Mouse (Mus musculus) megakaryocyte, embryonic 14.5 days (primary cell): ENCODE measurements around the gene Tmem91.

Source experiments
- FLI1 ChIP-seq: IDR thresholded peaks from 2 replicates; pipeline ENCODE4 v1.6.1; 2012; ENCODE audit warnings: low read length, inconsistent platforms, mixed read lengths
- GATA1 ChIP-seq: IDR thresholded peaks from 3 replicates; pipeline ENCODE4 v1.6.1; 2012; ENCODE audit warnings: mixed read lengths, low read length, inconsistent platforms, borderline replicate concordance

DNA sequence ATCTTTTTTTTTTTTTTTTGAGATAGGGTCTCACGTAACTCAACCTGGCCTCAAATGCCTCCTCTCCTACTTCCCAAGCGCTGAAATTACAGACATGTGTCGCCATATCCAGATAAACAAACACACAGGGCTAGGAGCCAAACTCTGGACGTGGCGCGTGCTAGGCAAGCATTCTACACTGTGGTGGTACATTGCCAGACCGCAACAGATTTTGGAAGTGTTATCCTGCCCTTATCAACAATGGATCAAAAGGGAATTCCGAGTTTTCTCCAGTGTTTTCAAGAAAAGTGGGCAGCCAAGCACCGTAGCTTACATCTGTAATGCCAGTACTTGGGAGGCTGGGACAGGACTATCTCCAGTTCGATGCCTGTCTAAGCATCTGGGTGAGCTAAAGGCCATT is 17.2 kb downstream of the Tmem91 start:
- TF ChIP-seq GATA1 (no peak), FLI1 (no peak)
